Mouse (Mus musculus) embryo, embryonic 9.5 days (tissue): ENCODE measurements at regions not wholly inside any gene's neighbourhood (a gene's known extent, or its start where the extent isn't known, plus 50 kb on each side); places are given as distances from the start of the nearest gene placed in this dataset.

Source experiments
- DNase-seq: peaks from one replicate; pipeline ENCODE4 v3.0.0-alpha.2; 2017; ENCODE audit errors: extremely low spot score

DNA sequence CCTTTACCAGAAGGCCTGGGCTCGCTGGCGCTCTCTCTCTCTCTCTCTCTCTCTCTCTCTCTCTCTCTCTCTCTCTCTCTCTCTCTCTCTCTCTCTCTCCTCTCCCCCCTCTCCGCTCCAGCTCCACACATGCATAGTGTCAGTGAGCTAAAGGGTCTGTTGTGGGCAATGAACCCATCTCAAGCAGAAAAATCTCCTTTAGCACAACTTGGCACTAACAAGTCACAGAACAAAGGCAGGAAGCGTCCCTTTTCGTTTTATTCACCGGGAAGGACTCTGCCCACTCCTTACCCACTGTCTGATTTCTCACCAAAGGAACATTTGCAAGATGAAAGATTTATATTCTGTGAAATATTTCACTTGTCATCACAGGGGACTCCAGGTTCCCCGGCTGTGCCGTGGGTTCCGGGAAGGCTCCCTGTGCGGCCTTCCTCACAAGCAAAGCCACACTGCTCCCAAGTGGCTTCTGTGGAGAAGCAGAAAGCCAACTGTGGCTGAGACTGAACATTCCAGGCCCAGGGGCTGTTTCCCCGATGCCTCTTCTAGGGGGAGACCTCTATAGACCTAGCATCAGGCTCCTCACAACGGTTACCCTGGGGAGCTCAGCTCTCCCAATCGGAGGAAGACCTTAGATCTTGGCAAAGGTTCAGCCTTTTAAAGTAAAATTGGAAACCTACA, 253.2 kb upstream of the Spred2 start:
- DNase-seq: peak; percentile 17

GRCm38 (mm10) chr11:19673012-19673411, 251.2 kb upstream of the Spred2 start:
- DNase-seq: no peak

- no peak for DNase-seq
Observed at GRCm38 (mm10) chr11:19676514-19676913, 247.7 kb upstream of the Spred2 start.

- no peak for DNase-seq
Observed at GRCm38 (mm10) chr11:19679041-19679440, 245.1 kb upstream of the Spred2 start.

DNA sequence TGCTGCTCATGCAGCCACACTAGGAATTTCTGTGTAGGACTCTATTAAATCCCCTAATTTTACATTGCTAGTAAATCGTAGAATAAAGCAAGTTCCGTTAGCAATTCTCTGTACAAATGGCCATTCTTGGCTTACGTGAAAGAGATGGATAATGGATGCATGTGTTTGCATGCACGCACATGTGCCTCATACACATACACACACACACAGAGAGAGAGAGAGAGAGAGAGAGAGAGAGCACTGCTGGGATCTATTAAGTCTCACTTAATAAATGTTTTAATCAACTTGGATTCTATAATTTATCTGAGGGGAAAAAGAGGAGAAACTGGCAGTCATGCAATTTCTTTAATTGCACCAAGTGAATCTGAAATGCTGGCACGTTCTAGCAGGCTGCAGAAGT, 244.5 kb upstream of the Spred2 start:
- no peak for DNase-seq

GRCm38 (mm10) chr11:19701198-19701597, 223.0 kb upstream of the Spred2 start:
- DNase-seq: no peak

DNA sequence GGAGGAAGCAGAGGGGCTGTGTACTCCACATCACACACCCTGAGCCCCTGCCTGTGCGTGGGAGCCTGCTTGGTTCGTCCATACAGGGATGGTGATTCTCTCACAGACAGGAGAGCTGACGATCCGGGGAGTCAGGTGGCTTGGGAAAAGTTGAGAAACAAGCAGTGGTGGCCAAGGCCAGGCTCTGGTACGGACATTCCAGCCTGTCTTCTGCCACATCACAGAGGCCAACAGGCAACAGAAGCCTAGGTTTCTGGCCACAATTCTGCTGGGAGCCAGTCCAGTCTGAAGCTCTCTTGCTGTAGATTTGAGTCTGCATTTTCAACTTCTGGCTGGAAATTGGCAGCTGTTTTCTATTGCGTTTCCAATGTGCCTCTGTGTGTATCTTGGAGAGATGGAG, 215.4 kb upstream of the Spred2 start:
- DNase-seq: no peak

DNA sequence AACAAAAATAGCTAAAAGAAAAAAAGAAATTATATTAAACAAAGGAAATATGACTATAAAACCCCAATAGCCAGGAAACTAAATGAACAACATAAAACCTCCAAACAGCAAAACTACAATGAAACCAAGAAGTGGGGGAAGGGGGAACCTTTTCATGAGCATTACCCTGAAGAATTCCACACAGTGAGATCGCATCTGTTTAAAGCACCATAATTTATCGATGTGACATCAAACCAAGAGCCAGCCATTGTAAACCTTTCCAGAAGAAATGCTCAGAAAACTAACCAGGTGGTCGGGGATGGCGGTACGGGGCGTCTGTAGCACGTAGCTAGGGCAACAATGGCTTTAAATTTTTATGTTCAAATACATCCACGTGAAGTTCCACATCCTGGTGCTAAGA, 214.8 kb upstream of the Spred2 start:
- DNase-seq: no peak

DNA sequence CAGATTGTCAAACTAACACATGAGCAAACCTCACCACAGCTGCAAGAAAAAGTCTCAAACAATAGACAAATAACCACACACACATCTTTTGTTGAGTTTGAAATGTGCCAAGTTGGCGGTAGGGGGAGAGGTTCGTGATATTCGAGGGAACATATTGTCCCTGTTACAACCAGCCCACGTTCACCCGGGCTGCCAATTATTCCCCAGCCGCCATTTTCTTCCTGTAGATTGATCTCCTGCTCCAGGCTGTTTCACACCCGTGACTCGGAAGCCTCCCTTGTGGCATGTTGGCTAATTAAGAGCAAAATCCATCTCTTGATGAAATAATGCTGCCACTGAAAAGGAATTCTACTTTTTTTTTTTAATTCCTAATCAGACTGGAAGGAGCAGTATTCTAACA, 211.1 kb upstream of the Spred2 start:
- no peak for DNase-seq

GRCm38 (mm10) chr11:19713597-19713996, 210.6 kb upstream of the Spred2 start:
- DNase-seq: no peak

DNA sequence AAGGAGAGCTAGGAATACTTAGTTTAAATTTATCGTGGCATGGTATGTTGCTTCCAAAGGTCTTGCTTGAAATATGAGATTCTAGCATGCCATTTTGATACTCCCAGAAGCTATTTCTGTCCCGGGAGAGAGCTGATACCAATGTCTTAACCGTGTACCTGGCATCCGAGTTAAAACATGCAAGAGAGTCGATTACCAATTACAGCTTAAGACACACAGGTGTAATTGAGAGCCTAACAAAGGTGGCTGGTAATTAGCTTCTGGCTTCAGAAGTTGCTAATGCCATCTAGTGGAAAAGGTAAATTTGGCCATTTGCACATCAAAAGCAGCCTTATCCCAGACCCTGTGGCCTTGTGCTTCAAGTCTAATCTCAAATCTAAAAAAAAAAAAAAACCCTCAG, 210.0 kb upstream of the Spred2 start:
- no peak for DNase-seq

DNA sequence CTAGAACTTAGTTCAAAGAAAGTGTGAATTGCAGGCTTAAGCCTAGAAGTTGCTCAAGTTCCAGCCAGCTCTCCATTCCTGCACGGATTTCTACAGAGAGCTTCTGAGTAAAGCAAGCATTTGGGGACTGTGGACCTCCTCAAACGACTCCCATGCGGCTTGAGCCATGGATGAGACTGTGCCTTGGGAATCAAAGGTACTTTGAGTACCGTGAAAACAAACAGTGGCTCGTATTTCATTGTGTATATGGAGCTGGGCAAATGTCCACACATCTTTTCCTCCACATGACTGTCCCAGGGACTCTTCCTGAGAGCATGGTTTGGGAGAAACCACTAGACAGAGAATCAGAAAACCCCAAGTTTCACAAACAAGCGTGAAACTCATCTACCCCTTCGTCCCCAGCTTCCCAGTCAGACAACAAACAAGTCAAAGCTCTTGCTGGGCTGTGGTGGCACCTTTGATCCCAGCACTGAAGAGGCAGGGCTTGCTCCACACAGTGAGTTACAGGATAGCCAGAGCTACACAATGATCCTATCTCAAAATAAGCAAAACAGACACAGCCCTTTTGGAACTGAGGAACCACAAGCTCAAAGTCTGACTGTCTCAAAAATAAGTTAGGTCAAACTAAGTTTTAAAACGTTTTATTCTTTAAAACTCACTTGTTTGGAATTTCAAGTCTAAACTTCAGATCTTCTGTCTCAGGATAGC, 209.1 kb upstream of the Spred2 start:
- peak; percentile 22 for DNase-seq

DNA sequence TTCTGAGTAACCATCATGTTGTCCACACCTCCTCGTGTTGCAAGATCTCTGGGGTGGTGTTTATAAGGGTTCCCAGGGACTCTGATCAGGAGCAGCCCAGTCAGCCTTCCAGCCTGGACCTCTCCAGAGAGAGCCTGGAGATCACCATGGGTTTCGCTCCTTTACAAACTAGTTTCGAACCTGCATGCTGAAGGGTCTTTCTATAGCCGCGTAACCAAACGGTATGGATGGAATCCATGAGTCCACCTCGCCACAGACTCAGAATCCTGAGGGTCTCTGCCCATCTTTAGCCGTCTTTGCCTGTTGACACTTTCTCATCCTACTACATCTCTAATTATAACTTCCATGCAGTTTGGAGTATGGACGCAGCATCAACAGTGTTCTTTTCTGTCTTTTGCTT, 206.0 kb upstream of the Spred2 start:
- DNase-seq: no peak

DNA sequence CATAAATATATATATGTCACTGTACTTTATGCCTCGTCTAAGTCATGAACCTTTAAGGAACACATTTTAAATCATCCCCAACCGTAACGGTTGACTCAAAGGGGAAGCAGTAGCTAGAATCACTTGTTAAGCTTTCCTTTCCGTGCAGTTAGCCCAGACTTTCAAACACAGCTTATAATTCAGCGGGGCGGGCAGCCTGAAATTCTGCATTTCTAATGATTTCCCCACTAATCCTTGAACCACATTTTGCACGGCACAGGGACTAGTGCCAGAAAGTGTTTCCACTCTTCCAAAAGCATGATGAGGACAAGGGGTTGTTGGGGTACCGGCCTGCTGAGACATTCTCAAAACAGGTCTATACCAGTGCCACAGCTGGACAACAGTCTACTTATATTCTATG, 195.1 kb upstream of the Spred2 start:
- DNase-seq: no peak

GRCm38 (mm10) chr11:19730747-19731146, 193.4 kb upstream of the Spred2 start:
- DNase-seq: no peak

GRCm38 (mm10) chr11:19736076-19736475, 188.1 kb upstream of the Spred2 start:
- no peak for DNase-seq

- no peak for DNase-seq
Observed at GRCm38 (mm10) chr11:19736926-19737325, 187.2 kb upstream of the Spred2 start.

GRCm38 (mm10) chr11:19737331-19737730, 186.8 kb upstream of the Spred2 start:
- DNase-seq: no peak

DNA sequence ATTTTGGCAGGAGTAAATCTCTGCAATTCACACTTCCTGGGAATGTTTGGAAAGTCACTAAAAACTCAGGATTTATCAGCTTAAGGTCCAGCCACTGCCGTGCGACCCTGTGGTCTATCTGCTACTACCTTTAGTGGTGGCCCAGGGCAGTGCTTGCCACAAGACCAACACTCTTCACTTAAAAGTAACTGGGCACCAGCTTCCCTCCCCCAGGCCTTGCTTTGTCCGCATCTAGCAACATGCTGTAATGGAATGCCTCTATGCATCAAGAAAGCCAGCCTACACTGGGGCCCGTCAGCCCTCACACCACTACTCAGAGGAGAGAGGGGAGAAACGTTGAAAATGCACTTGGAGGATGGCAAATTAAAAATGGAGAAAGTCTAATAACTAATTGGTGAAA, 186.4 kb upstream of the Spred2 start:
- DNase-seq: no peak

DNA sequence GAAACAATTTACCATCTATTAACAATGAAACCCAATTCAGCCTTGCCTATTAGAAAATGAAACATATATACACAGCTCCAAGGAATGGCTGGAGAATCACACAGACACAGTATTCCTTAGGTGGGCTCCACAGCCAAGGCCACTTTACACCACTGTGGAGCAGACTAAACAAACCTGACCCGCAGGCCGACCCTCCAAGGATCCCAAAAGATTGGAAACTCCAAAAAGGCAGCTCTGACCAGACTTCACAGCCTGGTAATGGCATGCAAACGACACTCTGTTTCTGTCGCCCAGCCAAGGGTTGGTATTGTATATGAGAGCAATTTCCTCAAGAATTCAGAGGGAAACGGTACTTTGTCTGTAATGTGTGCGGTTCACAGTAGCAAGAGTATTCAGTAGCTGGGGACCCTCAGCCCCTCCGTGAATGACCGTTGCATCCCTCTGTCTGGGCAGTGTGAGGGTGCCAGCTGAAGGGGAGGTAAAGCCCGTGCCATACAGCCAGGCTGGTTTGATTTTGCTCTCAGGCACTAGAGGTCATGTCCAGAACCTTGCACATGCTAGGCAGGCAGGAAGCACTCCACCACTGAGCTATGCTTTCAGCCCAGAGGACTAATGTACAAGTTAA, 184.5 kb upstream of the Spred2 start:
- DNase-seq: no peak

GRCm38 (mm10) chr11:19740562-19740961, 183.6 kb upstream of the Spred2 start:
- no peak for DNase-seq

- peak; percentile 47 for DNase-seq
Observed at GRCm38 (mm10) chr11:19747097-19747972, 176.8 kb upstream of the Spred2 start.
